Mouse (Mus musculus) R1 (cell line): ENCODE data around the gene Ing3.
A peak's percentile ranks its signal among the peaks of the same experiment; 100 is the strongest.

Source experiments
- DNase-seq: peaks from one replicate; pipeline ENCODE4 v3.0.0-alpha.2; 2018; ENCODE audit warnings: low read depth, low spot score

Ing3 gene

DNA sequence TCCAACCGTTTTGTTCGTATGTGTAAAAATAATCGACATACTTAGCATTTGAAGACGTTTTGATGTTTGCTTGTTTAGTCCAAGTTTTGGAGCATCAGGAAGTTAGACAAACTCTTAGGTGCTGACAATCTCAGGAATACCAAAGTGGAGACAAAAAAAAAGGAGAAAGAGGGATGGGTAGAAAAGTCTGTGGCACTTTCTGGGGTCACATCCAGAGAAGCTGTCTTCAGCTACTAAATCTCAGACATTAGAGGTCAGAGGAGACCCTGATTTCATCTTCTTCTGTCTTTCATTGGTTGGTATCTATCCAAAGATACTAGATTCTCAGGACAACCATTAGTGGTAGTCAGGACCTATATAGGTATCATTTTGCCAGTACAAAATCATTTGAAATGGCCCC is 41.8 kb downstream of the Ing3 start:
- DNase-seq, result no peak

DNA sequence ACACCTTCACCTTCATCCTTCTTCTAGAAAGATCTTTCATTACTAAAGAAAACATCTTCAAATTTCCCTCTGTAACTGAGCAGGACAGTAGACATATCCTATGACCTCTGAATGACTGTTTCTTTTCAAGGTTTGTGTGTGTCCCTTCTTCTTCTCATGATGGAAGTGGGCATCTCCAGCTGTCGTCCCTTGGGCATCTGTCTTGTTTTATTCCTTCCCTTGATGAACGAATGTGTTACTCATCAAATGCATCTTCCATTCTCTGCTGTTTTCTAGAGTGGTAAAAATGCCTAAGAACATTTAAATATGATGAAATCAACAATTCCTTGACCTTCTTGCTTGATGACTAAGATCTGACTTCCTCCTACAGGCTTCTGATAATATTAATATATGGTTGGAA is 43.7 kb downstream of the Ing3 start:
- no peak for DNase-seq

DNA sequence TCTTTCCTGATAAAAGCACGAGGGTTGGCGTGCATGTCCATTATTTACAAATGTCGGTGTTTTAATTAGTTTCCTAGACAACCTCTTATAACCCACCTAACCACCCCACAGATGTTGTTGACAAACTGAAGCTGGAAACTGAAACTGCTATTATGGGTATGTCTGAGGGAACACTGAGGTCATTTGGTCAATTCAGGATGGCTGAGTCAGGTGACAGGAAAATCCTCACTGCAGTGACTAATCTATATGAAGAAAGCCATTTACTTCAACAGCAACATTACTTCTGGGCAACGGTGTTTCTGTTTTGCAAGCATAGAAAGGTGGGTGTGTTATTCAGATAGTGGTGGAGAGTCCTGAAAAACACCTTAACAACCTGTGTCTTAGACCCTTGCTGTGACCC is 48.8 kb downstream of the Ing3 start:
- no peak for DNase-seq

DNA sequence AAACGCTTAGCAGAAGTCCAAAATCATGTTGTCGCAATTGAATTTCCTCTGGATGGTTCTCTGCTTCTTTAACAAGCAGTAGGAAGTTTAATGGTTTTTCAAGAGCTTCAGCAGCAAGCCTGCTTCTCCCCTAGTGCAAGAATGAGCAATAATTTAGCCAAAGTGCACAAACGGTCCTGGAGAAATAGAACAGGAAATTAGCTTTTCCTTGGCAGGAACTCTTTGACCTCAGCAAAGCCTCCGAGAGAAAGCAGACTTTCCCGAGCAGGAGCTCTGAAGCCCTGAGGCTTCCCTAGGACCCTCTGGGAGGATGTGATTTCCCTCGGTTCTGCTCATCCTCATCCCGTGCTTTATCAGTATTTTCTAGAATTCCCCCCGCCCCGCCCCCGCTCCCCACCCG is 49.7 kb downstream of the Ing3 start:
- no peak for DNase-seq

DNA sequence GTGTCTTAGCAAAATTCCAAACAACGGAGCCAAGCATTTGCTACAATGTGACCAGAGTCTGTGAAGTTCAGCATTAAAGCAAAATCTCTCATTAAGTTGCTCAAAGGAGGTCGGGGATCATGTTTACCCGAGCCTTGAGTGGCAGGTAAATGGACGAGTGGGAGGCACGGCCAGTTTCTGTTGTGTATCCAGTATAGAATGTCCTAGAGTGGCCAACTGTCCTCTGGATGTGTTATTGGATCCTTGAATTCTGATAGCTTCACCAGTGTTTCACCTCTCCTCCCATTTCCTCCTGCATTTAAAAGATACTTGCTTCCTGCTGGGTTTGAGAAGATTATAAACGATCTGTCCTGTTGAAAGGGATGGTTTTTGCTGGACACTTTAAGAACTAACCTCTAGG is 50.7 kb downstream of the Ing3 start:
- DNase-seq, result no peak

DNA sequence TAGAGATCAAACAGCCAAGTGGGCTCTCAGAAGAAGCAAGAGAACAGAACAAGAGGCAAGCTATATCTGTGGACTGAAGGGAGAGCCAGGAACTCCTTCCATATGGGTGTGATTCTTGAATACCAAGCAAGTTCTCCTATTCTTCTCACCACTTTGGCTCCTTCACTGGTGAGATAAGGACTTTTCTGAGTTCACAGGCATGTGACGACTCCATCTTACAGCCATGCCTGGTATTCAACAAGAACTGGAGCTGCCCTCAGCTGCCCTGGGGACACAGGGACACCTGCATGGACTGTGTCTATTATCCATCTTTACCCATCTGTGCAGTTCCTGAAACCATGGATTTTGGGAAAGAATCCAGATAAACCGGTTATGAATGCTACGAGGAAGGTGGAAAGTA is 51.5 kb downstream of the Ing3 start:
- no peak for DNase-seq

DNA sequence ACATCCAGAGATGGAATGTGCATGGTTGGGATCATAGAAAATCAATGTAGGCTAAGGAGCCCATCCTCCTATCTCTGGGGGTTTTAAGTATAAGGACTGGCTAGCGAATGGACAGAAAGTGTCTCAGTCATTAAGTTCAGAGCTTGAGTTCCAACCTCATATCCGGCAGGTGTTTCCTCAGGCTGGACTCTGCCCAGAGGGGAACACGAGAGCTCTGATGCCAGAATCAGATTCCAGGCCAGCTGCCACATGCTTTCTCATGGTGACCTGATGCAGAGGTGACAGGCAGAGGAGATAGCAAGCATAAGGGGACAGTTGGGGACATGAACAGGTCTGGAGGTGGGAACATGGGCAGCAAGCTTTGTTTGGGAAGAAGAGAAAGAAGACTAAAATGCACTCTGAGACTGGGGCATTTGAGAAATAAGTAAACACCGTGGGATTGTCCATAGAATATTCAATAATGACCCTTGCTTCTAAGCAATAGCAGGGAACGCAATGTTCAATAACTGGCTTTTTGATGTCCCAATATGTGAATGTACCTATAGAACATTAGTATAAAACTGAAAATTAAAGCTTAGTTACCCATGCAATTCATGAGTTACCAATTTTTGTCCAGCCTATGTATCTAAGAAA is 52.0 kb downstream of the Ing3 start:
- DNase-seq, result no peak

DNA sequence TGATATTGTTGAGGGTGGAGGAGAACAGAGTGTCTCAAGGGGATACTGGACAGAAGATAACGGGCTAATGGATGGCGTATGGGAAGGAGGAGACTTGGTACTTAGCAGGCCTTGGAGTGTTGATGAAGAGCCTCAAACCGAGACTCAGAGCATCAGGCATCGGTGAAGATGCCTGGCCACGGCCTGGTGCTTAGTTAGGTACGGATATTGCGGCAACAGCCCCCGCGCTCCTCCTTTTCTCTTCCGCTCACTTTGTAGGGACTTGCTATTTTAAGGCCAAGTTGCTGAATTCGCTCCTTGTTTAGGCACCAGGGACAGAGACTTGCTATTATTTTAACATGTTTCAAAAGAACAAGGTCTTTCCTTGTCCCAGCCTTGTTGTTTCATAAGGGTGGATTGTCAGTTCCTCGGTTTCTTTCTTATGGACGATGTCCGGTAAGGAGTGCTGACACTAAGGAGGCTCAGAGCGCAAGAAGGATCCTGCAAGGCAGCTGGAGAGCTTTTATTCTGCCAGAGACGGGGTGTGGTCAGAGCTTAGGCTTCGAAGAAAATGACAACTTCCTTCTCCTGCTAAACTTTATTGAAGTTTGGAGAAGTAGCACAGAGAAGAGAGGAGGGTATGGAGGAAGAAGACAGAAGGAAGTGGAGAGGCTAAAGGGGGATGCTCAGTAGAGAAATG is 53.3 kb downstream of the Ing3 start:
- DNase-seq, result peak; percentile 64

DNA sequence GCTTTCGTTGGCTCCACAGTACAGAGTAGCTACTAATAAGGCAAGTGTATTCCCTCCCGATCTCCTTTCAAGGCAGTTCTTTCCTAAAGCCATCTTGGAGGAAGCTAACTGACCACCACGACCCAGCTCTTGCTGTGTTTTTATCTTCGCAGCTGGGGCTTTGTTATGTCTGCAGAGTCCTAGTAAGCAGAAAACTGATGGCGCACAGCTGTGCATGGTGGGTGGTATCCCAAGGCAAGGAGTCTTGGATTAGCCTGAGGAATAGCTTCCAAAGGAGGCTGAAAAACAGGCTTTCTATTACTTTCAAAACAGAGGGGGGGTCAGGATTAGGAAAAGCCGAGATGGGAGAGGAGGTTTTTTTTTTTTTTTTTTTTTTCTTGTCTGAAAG is 53.8 kb downstream of the Ing3 start:
- peak; percentile 74 for DNase-seq

DNA sequence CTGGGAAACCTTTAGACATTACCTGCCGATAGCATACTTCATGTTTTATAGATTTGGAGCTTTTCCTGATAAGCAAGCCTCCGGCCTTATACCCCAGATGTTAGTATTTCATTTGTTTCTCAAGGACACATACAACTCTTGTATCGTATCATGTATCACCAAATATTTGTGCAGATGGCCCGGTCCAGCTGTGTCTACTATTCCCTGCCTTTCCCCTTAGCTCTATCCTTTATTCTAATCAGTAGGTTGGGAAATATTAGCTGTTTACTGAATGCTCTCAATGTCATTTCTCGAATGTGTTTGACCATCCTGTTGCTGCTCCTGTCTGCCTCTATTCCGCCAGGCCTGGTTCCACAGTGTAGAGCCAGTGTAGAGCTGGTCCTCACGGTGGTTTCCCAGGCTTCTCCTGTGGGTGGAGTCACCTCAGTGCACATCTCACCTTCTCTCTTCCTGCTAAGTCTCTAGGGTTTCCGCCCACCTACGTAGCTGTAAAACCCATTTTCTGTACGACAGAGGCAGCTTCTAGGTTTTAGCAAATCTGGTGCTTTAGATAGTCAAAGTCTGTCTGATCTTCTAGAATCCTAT is 54.7 kb downstream of the Ing3 start:
- DNase-seq, result no peak

DNA sequence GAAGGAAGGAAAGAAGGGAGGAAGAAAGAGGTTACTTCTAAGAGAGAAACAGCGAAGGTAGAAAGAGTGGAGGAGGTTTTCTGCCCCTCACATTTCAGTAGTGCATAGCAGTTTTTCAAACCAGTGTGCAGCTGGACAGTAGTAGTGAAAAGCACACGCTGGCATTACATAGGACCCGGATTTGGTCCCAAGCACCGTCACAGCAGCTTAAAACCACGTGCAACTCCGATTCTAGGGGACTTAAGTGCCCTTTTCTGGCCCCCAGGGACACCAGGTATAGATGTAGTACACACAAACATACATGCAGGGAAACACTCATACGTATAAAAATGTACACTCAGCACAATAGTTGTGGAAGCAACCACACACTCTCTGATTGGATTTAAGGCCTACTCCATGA is 59.0 kb downstream of the Ing3 start:
- DNase-seq, result no peak

DNA sequence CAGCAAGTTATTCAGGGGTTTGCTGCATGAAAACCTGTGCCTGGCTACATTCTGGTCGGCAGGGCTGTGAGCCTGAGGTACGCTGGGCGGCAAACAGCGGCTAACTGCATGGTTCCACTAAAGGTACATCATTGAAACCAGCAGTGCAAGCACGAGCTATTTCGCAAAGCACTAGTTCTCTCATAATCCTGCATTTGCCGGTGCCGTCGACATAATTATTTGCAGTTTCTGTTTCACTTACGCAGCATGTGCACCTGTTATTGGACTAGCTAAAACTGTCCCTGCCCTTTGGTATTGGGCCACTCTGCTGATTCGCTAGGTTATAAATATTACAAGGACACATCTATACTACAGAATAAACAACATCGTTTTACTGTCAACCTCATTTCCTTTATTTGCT is 60.9 kb downstream of the Ing3 start:
- DNase-seq, result no peak

DNA sequence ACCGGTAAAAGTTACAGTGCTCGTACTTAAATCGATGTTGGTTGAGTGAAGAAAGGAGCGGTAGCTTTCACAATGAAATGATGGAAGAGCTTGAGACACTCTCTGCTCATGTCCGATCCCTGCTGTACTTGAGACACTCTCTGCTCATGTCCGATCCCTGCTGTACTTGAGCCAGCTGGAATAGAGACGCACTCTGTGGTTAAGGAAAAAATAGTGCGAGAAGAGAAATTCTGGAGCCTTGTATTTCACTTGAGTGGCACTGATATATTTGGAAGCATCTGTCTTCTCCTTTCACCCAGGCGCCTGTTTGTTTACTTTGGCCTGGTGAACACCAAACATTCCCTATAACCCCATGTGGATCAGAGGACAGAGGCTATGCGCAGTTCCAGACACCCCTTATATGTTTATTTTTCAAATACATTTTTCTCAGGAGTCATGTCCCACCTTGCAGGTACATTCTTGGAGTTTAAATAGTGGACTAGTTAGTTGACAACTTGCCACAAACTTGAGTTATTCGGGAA is 61.5 kb downstream of the Ing3 start:
- DNase-seq, result no peak

DNA sequence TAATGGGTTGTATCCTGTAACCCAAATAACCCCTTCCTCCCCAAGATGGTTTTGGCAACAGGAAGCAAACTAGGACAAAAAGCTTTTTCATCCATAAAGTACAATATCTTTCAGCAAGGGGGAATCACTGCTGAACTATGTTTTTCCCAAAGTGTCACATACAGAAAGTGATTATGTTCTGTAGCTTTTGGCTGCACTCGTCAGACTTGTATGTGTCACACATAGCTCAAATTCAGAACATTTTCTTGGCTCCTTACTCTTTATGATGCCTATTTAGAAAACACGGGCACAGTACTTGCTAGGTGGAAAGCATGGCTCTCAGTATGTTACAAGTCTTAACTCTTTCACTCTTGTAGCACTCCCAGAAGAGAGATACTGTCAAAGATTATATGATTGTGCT is 62.2 kb downstream of the Ing3 start:
- no peak for DNase-seq

DNA sequence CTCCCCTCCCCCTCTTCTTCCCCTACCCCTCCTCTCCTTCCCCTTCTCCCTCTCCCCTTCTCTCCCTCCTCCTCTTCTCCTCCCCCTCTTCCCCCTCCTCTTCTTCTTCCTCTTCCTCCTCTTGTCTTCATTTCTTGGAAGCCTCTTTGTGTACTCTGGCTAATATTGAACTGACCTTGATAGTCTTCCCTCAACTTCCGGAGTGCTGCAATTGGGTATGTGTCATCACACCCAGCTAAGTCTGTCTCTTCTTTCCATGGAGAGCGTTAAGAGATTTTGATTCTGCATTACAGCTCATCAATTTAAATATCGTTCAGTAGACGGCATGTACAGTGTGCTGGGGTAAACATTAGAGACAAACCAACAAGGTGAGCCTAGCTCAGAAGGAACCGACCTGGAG is 62.7 kb downstream of the Ing3 start:
- no peak for DNase-seq

DNA sequence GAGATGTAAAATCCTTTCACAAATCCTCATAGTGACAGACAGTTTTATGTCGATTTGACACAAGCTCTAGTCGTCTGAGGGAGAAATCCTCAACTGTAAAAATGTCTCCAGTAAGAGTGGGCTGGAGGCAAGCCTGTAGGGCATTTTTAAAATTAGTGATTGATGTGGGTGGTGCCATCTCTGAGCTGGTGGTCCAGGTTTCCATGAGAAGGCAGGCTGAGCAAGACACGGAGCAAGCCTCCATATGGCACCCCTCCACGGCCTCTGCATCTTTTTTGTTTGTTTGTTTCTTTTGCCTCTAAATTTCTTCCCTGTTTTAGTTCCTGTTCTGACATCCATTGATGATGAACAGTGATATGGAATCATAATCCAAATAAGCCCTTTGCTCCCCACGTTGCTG is 63.1 kb downstream of the Ing3 start:
- no peak for DNase-seq

DNA sequence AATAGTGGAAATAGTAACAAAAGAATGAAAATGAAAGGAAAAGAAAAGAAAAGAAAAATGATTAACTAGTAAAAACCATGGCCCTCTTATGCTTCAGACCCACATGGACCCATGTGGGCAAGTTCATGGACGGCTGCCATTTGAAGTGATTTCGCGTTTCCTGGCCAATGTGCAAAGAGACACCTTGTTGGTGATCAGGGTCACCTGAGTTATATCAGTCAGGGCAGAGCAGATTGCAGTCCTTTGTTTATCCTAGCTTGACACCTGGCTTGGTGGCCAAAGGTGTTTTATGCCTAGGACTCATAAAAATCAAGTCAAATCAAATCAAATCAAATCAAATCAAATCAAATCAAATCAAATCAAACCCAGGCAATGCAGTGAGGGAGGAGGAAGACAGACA is 64.0 kb downstream of the Ing3 start:
- no peak for DNase-seq

DNA sequence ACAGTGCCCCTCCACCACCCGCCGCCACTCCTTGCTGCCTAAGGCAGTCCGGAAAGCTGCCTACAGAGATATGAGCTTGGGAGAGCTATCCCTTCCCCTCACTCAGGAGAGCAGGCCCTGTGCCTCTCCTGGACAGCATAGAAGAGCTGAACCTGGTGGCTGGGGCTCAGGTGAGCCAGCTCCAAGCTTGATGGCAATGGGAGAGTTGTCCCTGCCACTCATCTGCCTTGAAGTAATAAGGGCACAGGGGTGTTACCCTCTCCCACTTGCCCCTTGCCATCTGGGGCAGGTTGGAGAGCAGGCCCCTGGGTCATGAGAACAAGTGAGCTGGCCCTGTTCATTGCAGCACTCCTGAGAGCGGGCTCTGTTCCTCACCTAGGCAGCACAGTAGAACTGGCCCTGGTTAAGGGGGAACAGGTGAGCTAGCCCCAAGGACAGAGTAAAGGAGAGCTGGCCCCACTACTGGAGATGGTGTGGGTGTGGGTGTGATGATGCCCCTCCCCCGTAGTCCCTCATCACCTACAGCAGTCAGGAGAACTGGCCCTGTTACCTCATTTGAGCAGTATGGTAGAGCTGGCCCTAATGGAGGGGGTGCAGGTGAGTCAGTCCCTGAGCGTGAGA is 65.0 kb downstream of the Ing3 start:
- DNase-seq, result no peak

DNA sequence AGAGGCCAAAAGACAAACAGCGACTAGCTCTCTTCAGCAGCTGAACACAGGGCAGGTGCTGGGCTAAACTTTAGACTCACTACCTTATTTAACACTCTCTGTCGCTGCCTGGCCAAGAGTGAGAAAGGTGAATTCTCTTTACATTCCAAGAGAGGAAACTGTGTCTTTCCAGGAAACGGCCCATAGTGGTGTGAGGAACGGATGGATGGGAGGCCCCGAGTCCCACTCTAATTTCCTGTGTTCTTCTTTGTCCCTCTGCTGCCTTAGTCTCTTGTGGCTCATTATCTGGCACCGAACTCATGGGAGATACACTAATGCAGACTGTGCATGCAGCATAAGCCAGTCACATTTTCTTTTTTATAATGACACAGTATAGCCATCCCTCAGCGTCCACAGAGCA is 68.3 kb downstream of the Ing3 start:
- DNase-seq, result no peak

DNA sequence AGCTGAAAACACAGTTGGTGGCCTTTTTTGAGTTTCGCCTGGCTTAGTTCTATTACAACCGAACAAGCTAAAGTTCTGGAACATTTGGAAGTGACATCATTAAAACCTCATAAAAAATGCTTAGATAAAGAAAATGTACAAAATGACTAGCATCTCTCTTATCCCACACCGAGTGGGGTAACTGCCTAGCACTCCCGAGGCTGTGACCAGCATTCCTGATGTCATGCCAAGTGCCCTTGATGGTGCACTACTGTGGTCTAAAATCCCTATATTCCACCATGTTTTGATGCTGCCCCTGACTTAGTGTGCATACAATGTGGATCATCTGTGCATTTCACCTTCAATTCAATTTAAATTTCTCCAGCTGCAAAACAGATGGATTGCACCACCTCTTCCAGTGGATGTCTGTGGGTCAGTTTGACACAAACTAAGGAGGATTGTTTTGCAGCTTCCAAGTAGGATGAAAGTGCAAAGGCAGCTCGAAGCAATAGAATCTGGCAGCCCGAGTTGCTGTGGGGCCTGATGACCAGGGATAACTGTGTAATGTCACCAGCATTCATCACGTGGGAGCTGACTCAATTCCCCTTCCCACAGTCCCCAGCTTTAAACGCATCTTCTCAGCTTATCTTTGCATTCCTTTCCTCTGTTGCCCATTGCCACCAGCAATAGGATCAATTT is 69.5 kb downstream of the Ing3 start:
- DNase-seq, result no peak

DNA sequence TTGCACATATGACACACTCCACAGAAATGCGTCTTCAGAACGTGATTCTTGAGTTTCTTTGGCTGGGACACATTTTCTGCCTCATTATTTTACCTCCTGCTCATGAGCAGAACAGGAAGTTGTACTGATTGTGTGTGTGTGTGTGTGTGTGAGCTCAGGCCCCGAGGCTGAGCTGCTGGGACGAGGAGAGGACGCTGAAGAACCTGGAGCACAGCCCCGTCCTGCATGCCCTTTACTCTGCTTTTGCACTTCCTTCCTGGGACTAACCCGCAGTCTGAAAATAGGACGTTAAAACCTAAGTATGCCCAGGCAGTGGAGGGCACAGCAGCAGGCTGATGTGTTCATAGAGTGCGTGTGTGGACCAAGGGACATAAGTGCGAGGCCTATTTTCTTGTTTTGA is 70.3 kb downstream of the Ing3 start:
- DNase-seq, result no peak

DNA sequence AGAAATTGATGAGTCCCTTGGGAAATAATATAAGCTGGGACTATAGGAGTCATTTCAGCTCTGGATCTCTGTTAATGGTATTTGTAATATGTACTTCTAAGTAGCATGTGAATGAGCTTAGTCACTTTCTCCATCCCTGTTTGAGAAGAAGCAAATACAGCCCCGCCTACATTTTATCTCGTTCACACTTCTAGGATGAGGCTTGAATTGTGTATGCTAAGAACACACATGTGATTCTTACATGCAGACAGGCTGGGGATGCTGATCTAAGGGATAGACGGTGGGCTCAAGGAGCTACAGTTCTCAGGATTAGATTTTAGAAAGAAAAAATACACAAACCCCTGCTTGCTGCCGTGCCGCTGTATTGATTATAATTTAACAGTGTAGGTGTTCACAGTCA is 71.3 kb downstream of the Ing3 start:
- DNase-seq, result no peak
